Mouse (Mus musculus) heart, embryonic 13.5 days (tissue): Measurements from ENCODE around the gene Ppp4r4. TPM values are rescaled to one million over a fixed set of nuclear protein-coding genes. Genes with fewer than 3 reads are reported as not detected.

ENCODE experiments used
- polyA plus RNA-seq: library from polyadenylated mRNA; unstranded; fragments of >200 nt; fragmentation: Nextera tagmentation; extraction: Ambion mirVana; gene quantifications from 2 replicates; pipeline ENCODE4 v1.2.1, GENCODE M21; 2015

The Ppp4r4 gene
- polyA plus RNA-seq, 1 experiment from 2014 or later, result 0.19 TPM

Other genes starting within 250 kb of the Ppp4r4 start
- gene Fam181a, start 221.3 kb upstream of the Ppp4r4 start, polyA plus RNA-seq, result not detected in 2 replicates
- 164 and 183 TPM in 2 replicates for gene Asb2, start 176.3 kb upstream of the Ppp4r4 start, polyA plus RNA-seq
- gene Otub2, start 143.6 kb upstream of the Ppp4r4 start, polyA plus RNA-seq, result 13.8 and 15.8 TPM in 2 replicates
- 0.39 and 0.60 TPM in 2 replicates for gene 9330161L09Rik, start 124.5 kb upstream of the Ppp4r4 start, polyA plus RNA-seq
- 77.4 and 78.3 TPM in 2 replicates for gene Ddx24, start 106.5 kb upstream of the Ppp4r4 start, polyA plus RNA-seq
- 32.9 and 33.9 TPM in 2 replicates for gene Ifi27, start 98.1 kb upstream of the Ppp4r4 start, polyA plus RNA-seq
- 10.6 and 11.5 TPM in 2 replicates for gene Ifi27l2a, start 88.6 kb upstream of the Ppp4r4 start, polyA plus RNA-seq
- gene Ifi27l2b, start 75.1 kb upstream of the Ppp4r4 start, polyA plus RNA-seq, result not detected in 2 replicates
- gene Serpina10, start 99.2 kb downstream of the Ppp4r4 start, polyA plus RNA-seq, result 0.16 and 1.0 TPM in 2 replicates
- 4.5 and 45.8 TPM in 2 replicates for gene Serpina6, start 124.9 kb downstream of the Ppp4r4 start, polyA plus RNA-seq
- gene Serpina16, start 143.9 kb downstream of the Ppp4r4 start, polyA plus RNA-seq, result 0.15 TPM in 1 of 2 replicates, not detected in the other
- gene Serpina1f, start 163.2 kb downstream of the Ppp4r4 start, polyA plus RNA-seq, result not detected in 2 replicates
- 0.40 and 3.6 TPM in 2 replicates for gene Serpina1d, start 241.3 kb downstream of the Ppp4r4 start, polyA plus RNA-seq